Mouse (Mus musculus): ENCODE measurements around the gene Slc7a11. TPM values are rescaled to one million over a fixed set of nuclear protein-coding genes. Genes with fewer than 3 reads are reported as not detected.

Slc7a11 gene
- polyA plus RNA-seq (2015; fragmentation: Nextera tagmentation; extraction: Ambion mirVana): 0.15 and 0.27 TPM in 2 replicates

DNA sequence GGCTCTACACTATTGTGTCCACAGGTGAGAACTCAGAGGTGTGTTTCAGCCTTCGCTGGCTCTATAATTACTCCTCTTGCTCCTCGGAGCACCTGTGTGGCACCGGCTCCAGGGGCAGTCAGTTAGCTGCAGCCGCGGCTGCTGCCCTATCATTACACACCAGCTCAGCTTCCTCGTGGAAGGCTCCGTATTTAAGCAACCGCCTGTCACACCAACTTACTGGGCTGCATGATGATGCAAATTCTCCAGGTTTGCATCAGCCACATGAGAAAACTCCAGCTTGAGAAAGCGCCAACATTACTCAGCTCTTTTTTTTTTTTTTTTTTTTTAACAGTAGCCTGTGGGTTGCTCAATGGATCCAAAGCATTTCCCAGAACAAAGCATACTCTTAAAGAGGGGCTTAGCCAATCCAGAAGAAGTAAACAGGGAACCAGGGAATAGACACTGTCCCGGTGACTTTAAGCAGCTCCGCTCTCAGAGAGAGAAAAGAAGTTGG is at the start of gene Slc7a11:
TSS of gene Slc7a11 (minus strand) at position 194 of the 496 bp plus-strand sequence.

